Mouse (Mus musculus) kidney, adult 2 months (tissue): Measurements from ENCODE around the gene Tecpr2. TPM values are rescaled to one million over a fixed set of nuclear protein-coding genes. Genes with fewer than 3 reads are reported as not detected.

ENCODE experiments used
- DNase-seq: peaks from one replicate; pipeline ENCODE4 v3.0.0; 2021
- H3K27ac ChIP-seq: fragments of 200-500 bp; 2 replicates; pipeline ENCODE4 v1.5.1; 2012; ENCODE audit warnings: low read depth, low read length, control low read depth, inconsistent platforms; ENCODE audit not compliant: insufficient read depth
- H3K27me3 ChIP-seq: fragments of 200-500 bp; replicated peaks from 2 replicates; pipeline ENCODE4 v1.6.1; 2012; ENCODE audit warnings: mild to moderate bottlenecking, moderate library complexity, low read length, inconsistent platforms; ENCODE audit not compliant: control insufficient read depth, insufficient read depth
- H3K36me3 ChIP-seq: fragments of 200-500 bp; 2 replicates; pipeline ENCODE4 v1.6.1; 2012; ENCODE audit warnings: mild to moderate bottlenecking, moderate library complexity, low read length, inconsistent platforms; ENCODE audit not compliant: control insufficient read depth, insufficient read depth
- H3K4me1 ChIP-seq: fragments of 200-500 bp; 2 replicates; pipeline ENCODE4 v1.6.1; 2011; ENCODE audit warnings: low read length; ENCODE audit not compliant: control insufficient read depth, insufficient read depth
- H3K4me3 ChIP-seq: fragments of 200-500 bp; 2 replicates; pipeline ENCODE4 v1.5.1; 2011; ENCODE audit warnings: mild to moderate bottlenecking, low read depth, low read length, control low read depth; ENCODE audit not compliant: insufficient read depth
- CTCF ChIP-seq: fragments of 200-500 bp; conservative IDR thresholded peaks from 2 replicates; pipeline ENCODE4 v1.5.1; 2011; ENCODE audit warnings: low read depth, mild to moderate bottlenecking, control low read depth, low read length, moderate library complexity, mixed read lengths; ENCODE audit not compliant: insufficient read depth, insufficient read length
- POLR2A ChIP-seq: fragments of 200-500 bp; IDR thresholded peaks from one replicate; pipeline ENCODE4 v1.6.1; 2011; ENCODE audit warnings: low read depth, low read length, control low read depth
- WGBS: fragments of 180-500 bp; shearing (Covaris S2); methylation state at CpG from one replicate; pipeline ENCODE4 v1.1.7; 2018; 5-methylcytosine and 5-hydroxymethylcytosine counted together
- polyA plus RNA-seq: library from polyadenylated mRNA; depleted of rRNA; stranded (reverse); fragments of >200 nt; gene quantifications from 2 replicates; pipeline ENCODE4 v1.2.3, GENCODE M21; 2012

Tecpr2 gene
- polyA plus RNA-seq, 1 experiment, result 4.3 TPM

DNA sequence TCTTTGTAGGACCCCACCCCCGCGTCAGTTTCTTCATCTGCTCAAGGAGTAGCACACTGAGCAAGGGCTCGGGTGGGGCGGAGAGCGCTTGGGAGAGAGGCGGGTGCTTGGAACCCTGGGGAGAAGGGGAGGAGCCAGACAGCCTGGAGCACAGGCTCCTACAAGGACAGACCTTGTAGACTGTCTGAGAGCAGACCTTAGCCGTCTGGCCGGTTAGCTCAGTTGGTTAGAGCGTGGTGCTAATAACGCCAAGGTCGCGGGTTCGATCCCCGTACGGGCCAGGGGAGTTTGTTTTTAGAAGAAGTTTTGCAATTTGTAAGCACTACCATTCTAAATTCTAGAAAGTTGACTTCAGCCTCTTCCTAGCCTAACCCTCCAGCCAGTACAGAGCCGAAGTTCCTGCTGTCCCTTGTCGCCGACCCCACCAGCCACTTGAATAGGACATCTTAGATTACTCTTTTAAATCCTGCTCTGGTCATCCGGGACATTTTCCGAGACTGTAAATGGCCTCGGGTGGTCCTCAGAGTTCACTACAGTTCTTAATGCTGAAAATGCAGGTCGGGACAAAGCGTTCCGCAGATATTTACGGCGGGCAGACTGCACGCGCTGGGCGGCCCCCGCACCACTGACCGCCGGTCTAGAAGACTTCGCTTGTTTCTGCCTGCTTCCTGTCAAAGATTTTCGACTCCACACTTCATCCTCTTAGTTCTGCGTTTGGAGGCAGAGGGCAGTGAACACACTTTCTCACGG is 43.8 kb upstream of the Tecpr2 start:
- WGBS, result 1% methylated on average over 36 of the region's 36 CpGs
- no peaks in the 10 kb centered on the region for H3K27me3 ChIP-seq
- H3K36me3 ChIP-seq, result no peaks in the 10 kb centered on the region
- peak overlapping the region; percentile 65 for H3K4me3 ChIP-seq
- no peaks in the 10 kb centered on the region; the same call in 1 of the 2 replicates for H3K4me1 ChIP-seq
- DNase-seq, result peak; percentile 98
- TF ChIP-seq POLR2A (no peak), CTCF (no peak)
- H3K27ac ChIP-seq, result peak overlapping the region; percentile 78

DNA sequence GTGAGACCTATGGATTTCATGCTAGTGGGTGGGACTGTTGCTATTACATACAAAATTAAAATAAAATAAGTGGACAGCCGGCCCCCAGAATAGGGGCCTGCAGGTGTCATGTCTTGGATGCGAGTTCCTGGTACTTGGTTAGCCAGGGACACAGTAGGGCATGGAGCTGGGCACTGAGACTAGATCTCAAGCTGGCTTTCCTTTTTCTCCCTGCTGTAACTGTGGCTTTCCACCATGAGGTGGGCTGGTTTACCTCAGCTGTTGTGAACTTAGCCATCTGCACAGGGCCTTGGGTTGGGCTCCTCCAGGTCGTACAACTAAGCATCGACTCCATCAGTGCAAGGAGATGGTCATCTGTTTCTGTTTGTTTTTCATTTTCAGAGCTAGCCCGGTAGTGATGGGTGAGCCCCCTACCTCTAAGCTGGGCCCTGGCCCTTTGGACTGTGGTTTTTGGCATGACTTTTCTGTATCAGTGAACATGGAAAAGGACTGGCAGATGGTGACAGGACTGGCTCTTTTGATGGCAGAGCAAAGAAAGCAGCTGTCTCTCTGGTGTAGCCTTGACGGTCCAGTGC is 42.8 kb upstream of the Tecpr2 start:
- Histone ChIP-seq H3K27me3 (no peaks in the 10 kb centered on the region), H3K27ac (peak overlapping the region; percentile 67; the same call in 1 of the 2 replicates), H3K4me3 (peak overlapping the region; percentile 65), H3K36me3 (no peaks in the 10 kb centered on the region), H3K4me1 (peaks cover 5% of the 10 kb centered on the region; the same call in 1 of the 2 replicates)
- TF ChIP-seq POLR2A (no peak), CTCF (no peak)
- WGBS, result 71% methylated on average over 6 of the region's 6 CpGs
- no peak for DNase-seq

DNA sequence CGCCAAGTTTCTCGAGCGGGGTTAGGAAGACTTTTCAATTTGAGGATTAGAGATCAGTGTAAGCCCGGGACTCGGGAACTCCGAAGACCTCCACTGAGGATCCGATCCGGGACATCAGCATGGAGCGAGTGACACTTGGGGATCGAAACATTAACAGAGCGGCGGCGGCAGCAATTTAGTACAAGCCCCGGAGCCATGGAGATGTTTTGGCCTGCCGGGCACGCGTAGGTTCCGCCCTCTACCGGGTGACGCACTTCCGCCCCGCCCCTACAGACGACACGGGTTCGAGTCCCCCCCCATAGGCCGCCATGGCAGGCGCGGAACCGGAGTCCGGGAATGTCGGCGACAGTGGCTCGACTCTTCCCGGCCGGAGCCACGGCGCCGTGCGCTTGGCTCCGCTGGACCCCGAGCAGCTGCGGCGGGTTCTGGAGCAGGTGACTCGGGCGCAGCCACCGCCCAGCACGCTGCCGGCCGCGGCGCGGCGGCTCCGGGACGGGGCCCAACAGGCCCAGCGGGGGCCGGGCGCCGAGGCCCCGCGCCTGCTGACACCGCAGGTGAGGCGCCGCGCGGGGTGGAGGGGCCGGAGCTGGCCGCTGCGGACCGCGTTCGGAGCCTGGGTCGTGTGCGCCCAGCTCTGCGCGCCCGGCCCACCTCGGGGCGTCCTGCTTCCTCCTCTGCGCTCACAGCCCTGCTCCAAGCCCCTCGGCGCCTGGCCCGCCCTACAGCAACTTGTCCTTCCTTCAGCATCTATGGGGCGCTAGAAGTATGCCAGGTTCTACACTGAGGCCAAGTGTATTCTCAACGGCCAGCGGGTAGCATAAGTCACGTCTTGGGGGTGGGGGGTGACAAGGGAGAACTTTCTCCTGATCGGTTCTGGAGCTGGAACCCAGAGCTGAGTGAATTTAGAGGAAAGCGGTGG is 38.8 kb upstream of the Tecpr2 start, which contains the start of gene Zfp839:
Gene Zfp839 (plus strand): TSS at position 244 of the 919 bp plus-strand sequence.
- TF ChIP-seq POLR2A (peak; percentile 22), CTCF (no peak)
- Histone ChIP-seq H3K4me1 (peaks cover 8% of the 10 kb centered on the region; the same call in 1 of the 2 replicates), H3K4me3 (peak within 1 kb of the TSS; percentile 87), H3K36me3 (no peaks in the 10 kb centered on the region), H3K27ac (peak within 1 kb of the TSS; percentile 80), H3K27me3 (no peaks in the 10 kb centered on the region)
- under 1% methylated on average over 84 of the region's 89 CpGs for WGBS
- peak; percentile 92 for DNase-seq

DNA sequence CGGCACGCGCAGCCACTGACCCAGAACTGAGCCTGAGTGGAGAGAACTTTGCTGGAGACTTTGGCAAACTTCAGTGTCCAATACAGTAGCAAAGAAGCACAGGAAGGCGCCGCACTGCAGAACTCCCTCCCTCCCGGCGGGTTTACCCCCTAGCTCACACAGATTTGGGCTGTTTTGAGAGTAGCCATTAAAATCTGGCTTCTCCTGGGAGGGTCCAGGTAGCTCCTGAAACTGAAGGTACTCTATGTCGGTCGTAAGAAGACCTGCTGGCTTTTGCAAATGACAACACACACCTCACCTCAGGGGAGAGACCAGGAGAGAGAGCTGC is 38.2 kb upstream of the Tecpr2 start:
- 5% methylated on average over 9 of the region's 9 CpGs for WGBS
- peak overlapping the region; percentile 87 for H3K4me3 ChIP-seq
- H3K27ac ChIP-seq, result peak overlapping the region; percentile 80; the same call in 1 of the 2 replicates
- peaks cover 8% of the 10 kb centered on the region; the same call in 1 of the 2 replicates for H3K4me1 ChIP-seq
- H3K36me3 ChIP-seq, result no peaks in the 10 kb centered on the region
- no peaks in the 10 kb centered on the region for H3K27me3 ChIP-seq
- no peak for DNase-seq
- no peak for TF ChIP-seq CTCF

DNA sequence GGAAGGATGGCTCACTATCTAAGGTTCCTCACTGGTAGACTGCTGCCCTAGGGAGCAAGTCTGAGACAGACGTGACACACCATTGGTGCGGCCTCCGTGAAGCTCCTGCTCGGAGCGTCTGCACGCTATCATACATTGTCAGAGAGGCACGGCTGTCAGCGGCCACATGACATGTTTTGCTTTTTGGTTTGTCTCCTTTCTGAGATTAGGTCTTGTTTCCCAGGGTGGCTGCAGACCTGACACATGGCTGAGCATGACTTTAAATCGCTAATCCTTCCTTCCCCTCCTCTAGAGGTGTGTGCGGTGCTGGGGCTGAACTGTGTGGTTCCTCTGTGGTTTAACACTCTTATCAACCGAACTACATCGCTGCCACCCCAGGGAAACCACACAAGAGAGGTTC is 37.6 kb upstream of the Tecpr2 start:
- Histone ChIP-seq H3K27ac (no peak overlapping the region), H3K4me1 (peaks cover 8% of the 10 kb centered on the region; the same call in 1 of the 2 replicates), H3K4me3 (no peak overlapping the region; the same call in 1 of the 2 replicates), H3K27me3 (no peaks in the 10 kb centered on the region), H3K36me3 (no peaks in the 10 kb centered on the region)
- WGBS, result 79% methylated on average over 12 of the region's 12 CpGs
- TF ChIP-seq CTCF (no peak), POLR2A (no peak)
- DNase-seq, result no peak

DNA sequence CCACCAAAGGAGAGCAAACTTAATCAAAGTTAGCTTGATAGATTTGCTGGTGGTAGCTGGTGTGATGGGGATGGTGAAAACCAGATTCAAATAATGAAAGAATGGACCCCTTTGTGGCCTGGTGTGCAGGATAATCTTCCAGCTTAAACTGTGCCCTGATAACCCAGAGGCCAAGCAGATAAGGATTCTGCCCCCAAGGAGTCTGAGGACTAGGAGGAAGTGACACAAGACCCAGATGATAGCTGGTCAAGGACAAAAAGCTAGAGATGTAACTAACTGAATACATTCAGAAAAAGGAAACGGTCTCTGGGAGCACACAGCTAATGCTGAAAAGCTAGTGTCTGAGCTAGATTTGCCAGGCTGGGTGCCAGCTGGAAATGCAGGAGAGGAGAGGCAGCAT is 37.1 kb upstream of the Tecpr2 start:
- Histone ChIP-seq H3K4me1 (peaks cover 8% of the 10 kb centered on the region; the same call in 1 of the 2 replicates), H3K27ac (no peak overlapping the region), H3K36me3 (no peaks in the 10 kb centered on the region), H3K27me3 (no peaks in the 10 kb centered on the region), H3K4me3 (no peak overlapping the region)
- TF ChIP-seq CTCF, result no peak
- TF ChIP-seq POLR2A, result no peak
- no peak for DNase-seq
- WGBS, result 83% methylated on average over 1 of the region's 1 CpGs
